Mouse (Mus musculus) liver, embryonic 14.5 days (tissue): Measurements from ENCODE around the gene Ccdc65.

Source experiments
- CTCF ChIP-seq: IDR thresholded peaks from 2 replicates; pipeline ENCODE4 v1.5.1; 2016; ENCODE audit warnings: antibody characterized with exemption, low read depth, control low read depth
- EP300 ChIP-seq: IDR thresholded peaks from 2 replicates; pipeline ENCODE4 v1.6.1; 2016; ENCODE audit warnings: antibody characterized with exemption, low read depth

- no peak for TF ChIP-seq CTCF
- TF ChIP-seq EP300, result no peak
Measured at GRCm38 (mm10) chr15:98683177-98683576, 24.8 kb upstream of the Ccdc65 start.
